Mouse (Mus musculus) gastrocnemius, adult 2 months (tissue): ENCODE results near the gene Ndufv2. TPM values are rescaled to one million over a fixed set of nuclear protein-coding genes. Genes with fewer than 3 reads are reported as not detected.

ENCODE experiments used
- DNase-seq: peaks from one replicate; pipeline ENCODE4 v3.0.0; 2022
- H3K27ac ChIP-seq: fragments of 200-600 bp; 2 replicates; pipeline ENCODE4 v1.8.1; 2022; ENCODE audit warnings: mild to moderate bottlenecking
- H3K4me3 ChIP-seq: fragments of 200-600 bp; 2 replicates; pipeline ENCODE4 v1.8.1; 2022; ENCODE audit warnings: mild to moderate bottlenecking, moderate library complexity
- CTCF ChIP-seq: fragments of 200-600 bp; IDR thresholded peaks from 2 replicates; pipeline ENCODE4 v1.8.1; 2022; ENCODE audit warnings: antibody characterized with exemption, mild to moderate bottlenecking, moderate library complexity
- intact Hi-C: fragments of 180-260 bp; cut with DNase I; formaldehyde crosslinking; loops from one replicate; pipeline ENCODE4 v1.15.1; 2025
- total RNA-seq, 2 experiments: library from RNA; stranded (reverse); gene quantifications; 2 replicates each; pipeline ENCODE4 v1.2.3; 2021

Gene Ndufv2
- total RNA-seq, 2 experiments from 2014 or later = 610 to 870 TPM

- Histone ChIP-seq H3K4me3 (no peak overlapping the region), H3K27ac (no peak overlapping the region)
- intact Hi-C loops = loop anchor here (5.0 to 10.0 kb wide), 3 partner anchors 156 to 493 kb away; partner anchors contain the start of genes Twsg1 and Vapa
- no peak for TF ChIP-seq CTCF
- no peak for DNase-seq
These were observed 6.8 kb upstream of the Ndufv2 start for GRCm38 (mm10) chr17:66108198-66108597.

GRCm38 (mm10) chr17:66107466-66107865 lies 6.1 kb upstream of the Ndufv2 start:
- no peak for TF ChIP-seq CTCF
- DNase-seq = no peak
- Histone ChIP-seq H3K27ac (no peak overlapping the region), H3K4me3 (no peak overlapping the region)
- intact Hi-C loops = loop anchor here (1.0 to 10.0 kb wide), 4 partner anchors 155 to 493 kb away; partner anchors contain the start of genes Twsg1 and Vapa

GRCm38 (mm10) chr17:66106601-66107267 lies 5.4 kb upstream of the Ndufv2 start:
- Histone ChIP-seq H3K4me3 (no peak overlapping the region; the same call in 1 of the 2 replicates), H3K27ac (no peak overlapping the region)
- intact Hi-C loops = loop anchor here (1.0 to 10.0 kb wide), 4 partner anchors 154 to 492 kb away; partner anchors contain the start of genes Twsg1 and Vapa
- peak; percentile 98 for TF ChIP-seq CTCF
- peak; percentile 67 for DNase-seq

DNA sequence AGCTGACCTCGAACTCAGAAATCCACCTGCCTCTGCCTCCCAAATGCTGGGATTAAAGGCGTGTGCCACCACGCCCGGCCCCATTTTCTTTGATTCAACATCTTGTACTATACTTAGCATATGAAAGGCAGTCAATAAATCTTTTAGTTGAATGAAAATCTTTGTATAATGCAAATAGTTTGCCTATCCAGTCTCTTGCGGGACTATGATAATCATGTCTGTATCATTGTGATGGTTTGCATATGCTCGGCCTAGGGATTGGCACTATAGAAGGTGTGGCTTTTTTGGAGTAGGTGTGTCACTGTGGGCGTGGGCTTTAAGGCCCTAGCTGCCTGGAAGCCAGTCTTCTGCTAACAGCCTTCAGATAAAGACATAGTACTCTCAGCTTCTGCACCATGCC lies 2.7 kb upstream of the Ndufv2 start:
- intact Hi-C loops = loop anchor here (5.0 to 10.0 kb wide), 3 partner anchors 222 to 489 kb away; partner anchors contain the start of gene Vapa
- H3K27ac ChIP-seq = no peak overlapping the region
- H3K4me3 ChIP-seq = no peak overlapping the region
- DNase-seq = no peak
- TF ChIP-seq CTCF = no peak

DNA sequence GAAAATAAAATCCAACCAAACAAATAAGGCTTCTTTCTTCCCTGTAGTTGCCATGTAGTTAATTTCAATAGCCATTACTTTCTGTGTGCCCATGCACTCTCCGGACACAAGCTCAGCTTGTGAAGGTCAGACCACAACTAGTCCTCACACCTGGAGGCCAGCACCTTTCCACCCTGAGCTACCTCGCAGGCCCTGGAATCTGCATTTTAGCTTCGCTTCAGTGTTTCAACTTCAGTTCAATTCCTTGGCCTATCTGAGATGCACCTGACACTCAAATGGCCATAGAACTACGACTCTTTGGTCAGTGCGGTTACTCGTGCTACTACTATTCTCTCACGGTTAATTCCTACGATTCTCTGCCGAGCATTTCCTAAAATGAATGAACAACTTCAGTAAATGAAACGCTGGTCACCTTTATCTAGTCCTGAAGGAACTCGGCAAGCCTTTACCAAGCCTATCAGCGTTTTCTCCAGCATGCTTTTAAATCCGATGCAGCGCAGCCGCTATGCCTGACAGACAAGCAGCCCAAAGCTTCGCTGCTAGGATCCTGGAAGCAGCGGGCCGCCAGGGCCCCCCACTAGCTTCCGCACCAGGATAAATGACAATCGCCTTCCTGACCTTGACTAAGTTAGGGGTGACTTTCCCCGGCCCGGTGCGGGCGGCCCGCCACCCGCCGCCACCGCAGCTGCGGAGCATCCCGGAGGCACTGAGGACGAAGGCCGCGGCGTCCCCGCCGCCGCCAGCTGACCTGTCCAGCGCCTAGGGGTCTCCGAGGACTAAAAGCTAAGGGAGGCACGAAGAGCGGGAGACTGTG lies 586 bp downstream of the Ndufv2 start:
- intact Hi-C loops = loop anchor here (2.0 to 10.0 kb wide), 4 partner anchors 24 to 486 kb away; partner anchors contain the start of genes Ankrd12 and Vapa
- no peak for DNase-seq
- peak overlapping the region; percentile 97 for H3K4me3 ChIP-seq
- TF ChIP-seq CTCF = no peak
- peak overlapping the region; percentile 98 for H3K27ac ChIP-seq

DNA sequence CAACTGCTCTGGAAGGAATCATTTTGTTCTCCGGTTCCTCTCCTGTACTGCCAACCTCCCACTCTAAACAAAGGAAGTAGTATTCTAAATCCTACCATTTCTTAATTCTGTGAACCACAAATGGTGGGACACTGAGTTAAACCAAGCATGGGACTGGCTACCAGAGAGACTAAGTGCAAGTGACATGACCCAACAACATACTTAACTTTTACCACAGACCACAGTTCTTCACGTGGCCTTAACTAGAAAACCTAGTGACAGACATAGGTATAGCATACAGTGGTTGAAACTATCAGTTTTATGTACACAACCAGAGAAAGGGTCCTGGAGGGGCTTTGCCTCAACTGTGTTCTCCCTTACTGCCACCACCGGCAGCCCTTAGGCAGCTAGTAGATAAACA lies 8.7 kb downstream of the Ndufv2 start:
- no peak for DNase-seq
- no peak overlapping the region for H3K4me3 ChIP-seq
- TF ChIP-seq CTCF = no peak
- H3K27ac ChIP-seq = no peak overlapping the region
- intact Hi-C loops = no loop called here

GRCm38 (mm10) chr17:66092065-66092464 lies 9.3 kb downstream of the Ndufv2 start:
- no peak for DNase-seq
- H3K27ac ChIP-seq = no peak overlapping the region
- intact Hi-C loops = no loop called here
- TF ChIP-seq CTCF = no peak
- H3K4me3 ChIP-seq = no peak overlapping the region

GRCm38 (mm10) chr17:66091392-66091791 lies 10.0 kb downstream of the Ndufv2 start:
- no peak for DNase-seq
- intact Hi-C loops = no loop called here
- Histone ChIP-seq H3K4me3 (no peak overlapping the region), H3K27ac (no peak overlapping the region)
- TF ChIP-seq CTCF = no peak

DNA sequence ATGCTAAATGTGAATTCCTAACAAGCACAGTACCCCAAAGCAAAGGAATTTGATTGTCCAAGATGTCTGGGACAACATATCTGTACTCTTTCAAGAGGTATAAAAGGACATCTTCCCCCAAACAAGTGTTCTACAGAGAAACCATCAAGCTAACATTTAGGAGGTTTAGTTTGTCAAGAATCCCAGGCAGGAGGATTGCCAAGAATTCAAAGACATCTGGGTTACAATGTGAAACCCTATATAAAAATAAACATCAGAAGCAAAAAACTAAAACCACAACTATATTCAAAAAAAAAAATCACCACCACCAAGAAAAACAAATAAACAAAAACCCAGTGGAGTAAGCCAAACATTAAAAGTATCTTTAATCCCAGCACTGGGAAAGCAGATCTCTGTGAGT lies 11.1 kb downstream of the Ndufv2 start:
- TF ChIP-seq CTCF = no peak
- Histone ChIP-seq H3K27ac (no peak overlapping the region), H3K4me3 (no peak overlapping the region)
- intact Hi-C loops = no loop called here
- no peak for DNase-seq

GRCm38 (mm10) chr17:66085038-66085437 lies 16.3 kb downstream of the Ndufv2 start:
- DNase-seq = no peak
- intact Hi-C loops = no loop called here
- no peak for TF ChIP-seq CTCF
- no peak overlapping the region for H3K27ac ChIP-seq
- no peak overlapping the region for H3K4me3 ChIP-seq

DNA sequence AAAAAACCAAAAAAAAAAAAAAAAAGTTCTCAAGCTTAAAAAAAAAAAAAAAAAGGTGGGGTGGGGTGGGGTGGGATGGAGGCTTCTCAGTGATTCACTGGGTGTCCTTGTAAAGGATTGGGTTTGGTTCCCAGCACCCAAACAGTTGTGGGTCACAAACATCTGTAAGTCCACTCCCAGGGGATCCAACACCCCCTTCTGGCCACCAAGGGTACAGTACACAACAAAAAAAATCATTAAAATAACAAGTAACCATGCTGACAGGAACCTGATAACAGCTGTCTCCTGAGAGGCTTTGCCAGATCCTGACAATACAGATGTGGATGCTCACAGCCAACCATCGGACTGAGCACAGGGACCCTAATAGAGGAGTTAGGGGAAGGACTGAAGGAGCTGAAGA lies 16.9 kb downstream of the Ndufv2 start:
- no peak overlapping the region for H3K27ac ChIP-seq
- TF ChIP-seq CTCF = peak; percentile 10; the same call in 1 of the 2 replicates
- H3K4me3 ChIP-seq = no peak overlapping the region
- intact Hi-C loops = no loop called here
- DNase-seq = no peak

DNA sequence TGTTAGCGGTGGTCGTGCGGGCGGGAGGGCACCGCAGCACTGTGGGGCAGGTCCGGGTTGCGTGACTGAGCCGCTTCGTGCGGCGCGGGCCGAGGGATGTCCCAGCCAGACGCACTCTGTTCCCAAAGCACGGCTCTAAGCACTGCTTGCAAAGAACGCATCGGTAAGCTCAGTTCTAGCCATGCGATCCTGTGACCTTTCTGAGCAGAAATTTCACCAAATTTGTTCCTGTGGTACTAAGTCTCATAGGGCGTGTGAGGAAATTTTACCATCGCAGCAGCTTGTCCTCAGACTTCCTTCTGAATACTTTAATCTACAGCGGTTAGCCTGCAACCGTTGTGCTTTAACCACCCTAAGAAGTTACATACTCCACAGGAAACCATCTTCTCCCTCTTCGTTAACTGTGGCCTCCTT lies 23.9 kb downstream of the Ndufv2 start:
- peak overlapping the region; percentile 95 for H3K27ac ChIP-seq
- H3K4me3 ChIP-seq = peak overlapping the region; percentile 97
- intact Hi-C loops = loop anchor here (2.0 kb wide), 1 partner anchor 23 kb away; the partner anchor contains the start of gene Ndufv2
- no peak for DNase-seq
- TF ChIP-seq CTCF = no peak

GRCm38 (mm10) chr17:66076934-66077333 lies 24.4 kb downstream of the Ndufv2 start, which contains the start of gene Ankrd12:
Gene Ankrd12, minus strand, starts transcription at chr17:66077089.
- peak within 1 kb of the TSS; percentile 95 for H3K27ac ChIP-seq
- peak; percentile 98 for DNase-seq
- peak within 1 kb of the TSS; percentile 97 for H3K4me3 ChIP-seq
- intact Hi-C loops = loop anchor here (2.0 kb wide), 1 partner anchor 24 kb away; the partner anchor contains the start of gene Ndufv2
- TF ChIP-seq CTCF = no peak
